Mouse (Mus musculus): ENCODE results near the gene Psmd5. TPM values are rescaled to one million over a fixed set of nuclear protein-coding genes. Genes with fewer than 3 reads are reported as not detected.

Gene Psmd5
- polyA plus RNA-seq, 1 experiment = 4.2 TPM

GRCm38 (mm10) chr2:34897820-34898219, 23.1 kb upstream of the Psmd5 start:
- TF ChIP-seq CTCF (IDR thresholded peaks at IDR 0.05; ENCODE audit: extremely low read depth, insufficient read length, insufficient replicate concordance, low read depth, low read length) (peak; percentile 69; the same call in 1 of the 2 replicates), POLR2A (IDR thresholded peaks at IDR 0.05; ENCODE audit: low read depth, low read length) (no peak)
- H3K4me3 ChIP-seq (ENCODE audit: low read depth, low read length) = no peak overlapping the region
- 33% methylated on average over 10 of the region's 10 CpGs for WGBS

GRCm38 (mm10) chr2:34896821-34897460, 22.2 kb upstream of the Psmd5 start:
- WGBS = 85% methylated on average over 17 of the region's 17 CpGs
- TF ChIP-seq CTCF (IDR thresholded peaks at IDR 0.05; ENCODE audit: extremely low read depth, insufficient read length, insufficient replicate concordance, low read depth, low read length) (no peak), POLR2A (IDR thresholded peaks at IDR 0.05; ENCODE audit: low read depth, low read length) (no peak)
- Histone ChIP-seq H3K27ac (ENCODE audit: insufficient read depth, low read depth, low read length) (no peak overlapping the region), H3K4me1 (ENCODE audit: control insufficient read depth, insufficient read depth, insufficient read length, low read length) (peaks cover 4% of the 10 kb centered on the region; the same call in 1 of the 2 replicates), H3K4me3 (ENCODE audit: low read depth, low read length) (no peak overlapping the region), H3K27me3 (ENCODE audit: control insufficient read depth, insufficient read depth, low read length) (no peaks in the 10 kb centered on the region), H3K36me3 (ENCODE audit: control insufficient read depth, insufficient read depth, low read length) (no peaks in the 10 kb centered on the region)

More at GRCm38 (mm10) chr2:34897820-34898219, 23.1 kb upstream of the Psmd5 start:
- H3K36me3 ChIP-seq (ENCODE audit: control insufficient read depth, insufficient read depth, low read length) = no peaks in the 10 kb centered on the region
- H3K4me1 ChIP-seq (ENCODE audit: control insufficient read depth, insufficient read depth, insufficient read length, low read length) = peaks cover 4% of the 10 kb centered on the region; the same call in 1 of the 2 replicates
- H3K27ac ChIP-seq (ENCODE audit: insufficient read depth, low read depth, low read length) = no peak overlapping the region
- H3K27me3 ChIP-seq (ENCODE audit: control insufficient read depth, insufficient read depth, low read length) = no peaks in the 10 kb centered on the region

DNA sequence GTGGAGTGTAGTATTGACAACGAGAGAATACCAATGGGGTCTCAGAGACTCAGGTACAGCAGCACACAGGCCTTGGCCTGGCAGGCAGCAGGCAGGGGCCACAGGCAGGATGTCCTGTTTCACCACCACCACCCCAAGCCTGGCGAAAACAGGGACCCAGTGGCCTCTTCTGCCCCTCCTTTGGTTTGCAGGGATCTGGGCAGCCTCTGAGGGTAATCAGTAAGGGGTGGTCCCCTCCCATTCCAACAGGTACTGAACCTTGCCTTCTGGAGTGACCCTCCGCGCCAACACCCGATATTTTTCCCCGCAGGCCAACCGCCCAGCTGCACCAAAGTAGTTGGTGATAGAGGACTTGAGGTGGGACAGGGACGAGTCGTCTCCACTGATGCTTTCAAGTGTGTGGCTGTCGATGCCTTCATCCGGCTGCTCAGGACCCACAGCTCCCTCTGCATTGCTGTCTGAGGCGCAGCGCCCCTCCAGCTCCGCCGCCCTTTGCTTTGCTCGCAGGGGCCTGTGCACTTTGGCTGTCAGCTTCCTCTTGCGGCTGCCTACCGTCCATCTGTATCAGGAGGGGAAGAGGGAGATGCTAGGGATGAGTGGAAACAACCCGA, 20.8 kb upstream of the Psmd5 start:
- Histone ChIP-seq H3K27me3 (ENCODE audit: control insufficient read depth, insufficient read depth, low read length) (no peaks in the 10 kb centered on the region), H3K36me3 (ENCODE audit: control insufficient read depth, insufficient read depth, low read length) (no peaks in the 10 kb centered on the region), H3K27ac (ENCODE audit: insufficient read depth, low read depth, low read length) (no peak overlapping the region), H3K4me1 (ENCODE audit: control insufficient read depth, insufficient read depth, insufficient read length, low read length) (peaks cover 4% of the 10 kb centered on the region; the same call in 1 of the 2 replicates), H3K4me3 (ENCODE audit: low read depth, low read length) (no peak overlapping the region)
- TF ChIP-seq CTCF (IDR thresholded peaks at IDR 0.05; ENCODE audit: extremely low read depth, insufficient read length, insufficient replicate concordance, low read depth, low read length) = no peak
- TF ChIP-seq POLR2A (IDR thresholded peaks at IDR 0.05; ENCODE audit: low read depth, low read length) = no peak
- 87% methylated on average over 19 of the region's 19 CpGs for WGBS

DNA sequence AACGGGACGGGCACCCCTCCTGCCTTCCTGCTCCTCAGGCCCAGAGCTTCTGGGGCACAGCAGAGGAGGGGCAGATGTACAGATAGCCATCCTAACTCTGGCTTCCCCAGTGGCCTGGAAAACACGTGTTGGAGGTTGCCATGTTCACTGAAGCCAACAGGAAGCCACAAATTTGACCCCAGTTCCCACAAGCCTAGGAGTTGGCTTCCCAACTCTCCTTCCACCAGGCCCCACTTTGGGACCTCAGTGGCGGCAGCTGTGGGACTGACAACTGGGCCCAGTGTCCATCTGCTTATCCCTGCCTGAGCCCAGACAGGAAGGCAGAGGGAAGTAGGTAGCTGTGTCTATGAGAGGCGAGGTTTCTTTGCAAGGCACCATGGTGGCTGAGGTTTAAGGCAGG, 19.2 kb upstream of the Psmd5 start:
- Histone ChIP-seq H3K27ac (ENCODE audit: insufficient read depth, low read depth, low read length) (no peak overlapping the region), H3K4me3 (ENCODE audit: low read depth, low read length) (no peak overlapping the region), H3K4me1 (ENCODE audit: control insufficient read depth, insufficient read depth, insufficient read length, low read length) (no peaks in the 10 kb centered on the region), H3K27me3 (ENCODE audit: control insufficient read depth, insufficient read depth, low read length) (0 out of 2 replicates have a peak, but pooled peaks cover 2% of the 10 kb centered on the region), H3K36me3 (ENCODE audit: control insufficient read depth, insufficient read depth, low read length) (no peaks in the 10 kb centered on the region)
- WGBS = 78% methylated on average over 5 of the region's 5 CpGs
- TF ChIP-seq POLR2A (IDR thresholded peaks at IDR 0.05; ENCODE audit: low read depth, low read length) (no peak), CTCF (IDR thresholded peaks at IDR 0.05; ENCODE audit: extremely low read depth, insufficient read length, insufficient replicate concordance, low read depth, low read length) (no peak)

GRCm38 (mm10) chr2:34884186-34884585, 9.4 kb upstream of the Psmd5 start:
- no peak overlapping the region for H3K4me3 ChIP-seq (ENCODE audit: low read depth, low read length)
- no peaks in the 10 kb centered on the region for H3K27me3 ChIP-seq (ENCODE audit: control insufficient read depth, insufficient read depth, low read length)
- H3K27ac ChIP-seq (ENCODE audit: insufficient read depth, low read depth, low read length) = no peak overlapping the region
- 82% methylated on average over 2 of the region's 2 CpGs for WGBS
- no peaks in the 10 kb centered on the region for H3K36me3 ChIP-seq (ENCODE audit: control insufficient read depth, insufficient read depth, low read length)
- peaks cover 2% of the 10 kb centered on the region; the same call in 1 of the 2 replicates for H3K4me1 ChIP-seq (ENCODE audit: control insufficient read depth, insufficient read depth, insufficient read length, low read length)
- TF ChIP-seq CTCF (IDR thresholded peaks at IDR 0.05; ENCODE audit: extremely low read depth, insufficient read length, insufficient replicate concordance, low read depth, low read length) (no peak), POLR2A (IDR thresholded peaks at IDR 0.05; ENCODE audit: low read depth, low read length) (no peak)

DNA sequence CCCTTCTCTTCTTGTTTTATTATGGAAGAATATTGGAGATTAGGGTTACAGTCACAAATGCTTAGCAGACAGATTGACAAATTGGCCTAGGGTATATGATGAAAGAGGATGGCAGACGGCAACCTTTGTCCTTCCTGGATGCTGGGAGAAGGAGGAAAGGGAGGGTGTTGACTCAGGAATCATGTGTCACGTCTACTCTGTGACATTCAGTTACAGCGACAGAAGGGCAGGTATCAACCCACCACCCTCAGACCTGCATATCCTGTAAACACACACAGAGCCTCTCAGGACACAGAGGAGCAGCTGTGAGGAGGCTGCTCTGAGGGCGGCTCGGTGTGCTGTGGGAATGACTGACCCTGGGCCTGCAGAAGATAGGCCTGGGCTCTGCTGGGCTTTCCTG, 8.4 kb upstream of the Psmd5 start:
- WGBS = 21% methylated on average over 5 of the region's 5 CpGs
- TF ChIP-seq CTCF (IDR thresholded peaks at IDR 0.05; ENCODE audit: extremely low read depth, insufficient read length, insufficient replicate concordance, low read depth, low read length) = no peak
- TF ChIP-seq POLR2A (IDR thresholded peaks at IDR 0.05; ENCODE audit: low read depth, low read length) = no peak

DNA sequence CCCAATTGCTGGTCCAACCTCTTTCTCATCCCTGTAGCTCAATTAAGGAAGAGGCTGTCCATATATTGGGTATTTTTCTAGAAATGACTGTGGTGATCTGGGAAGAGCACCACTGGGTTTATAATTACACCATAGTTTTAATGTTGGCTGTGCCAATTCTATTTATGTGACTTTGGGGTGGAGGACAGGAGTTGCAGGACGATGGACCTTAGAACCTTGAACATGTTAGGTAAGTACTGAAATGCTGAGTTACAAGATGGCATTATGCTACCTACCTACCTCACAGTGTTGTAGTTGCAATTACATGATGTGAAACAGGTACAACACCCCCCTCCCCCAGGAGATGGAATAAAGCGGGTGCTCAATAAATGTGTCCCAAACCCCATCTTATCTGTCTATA, 8.0 kb upstream of the Psmd5 start:
- TF ChIP-seq CTCF (IDR thresholded peaks at IDR 0.05; ENCODE audit: extremely low read depth, insufficient read length, insufficient replicate concordance, low read depth, low read length) = no peak
- TF ChIP-seq POLR2A (IDR thresholded peaks at IDR 0.05; ENCODE audit: low read depth, low read length) = no peak
- 58% methylated on average over 2 of the region's 2 CpGs for WGBS
- Histone ChIP-seq H3K4me3 (ENCODE audit: low read depth, low read length) (no peak overlapping the region), H3K27ac (ENCODE audit: insufficient read depth, low read depth, low read length) (no peak overlapping the region), H3K4me1 (ENCODE audit: control insufficient read depth, insufficient read depth, insufficient read length, low read length) (peaks cover 2% of the 10 kb centered on the region; the same call in 1 of the 2 replicates), H3K27me3 (ENCODE audit: control insufficient read depth, insufficient read depth, low read length) (no peaks in the 10 kb centered on the region), H3K36me3 (ENCODE audit: control insufficient read depth, insufficient read depth, low read length) (no peaks in the 10 kb centered on the region)

More for the DNA sequence above, 8.4 kb upstream of the Psmd5 start:
- no peak overlapping the region for H3K4me3 ChIP-seq (ENCODE audit: low read depth, low read length)
- peaks cover 2% of the 10 kb centered on the region; the same call in 1 of the 2 replicates for H3K4me1 ChIP-seq (ENCODE audit: control insufficient read depth, insufficient read depth, insufficient read length, low read length)
- H3K27me3 ChIP-seq (ENCODE audit: control insufficient read depth, insufficient read depth, low read length) = no peaks in the 10 kb centered on the region
- no peak overlapping the region for H3K27ac ChIP-seq (ENCODE audit: insufficient read depth, low read depth, low read length)
- H3K36me3 ChIP-seq (ENCODE audit: control insufficient read depth, insufficient read depth, low read length) = no peaks in the 10 kb centered on the region
